Mouse (Mus musculus) natural killer cell, adult 2 months (primary cell): ENCODE data around the gene Nudt2.

Experiments used
- DNase-seq, 2 experiments: peaks; one replicate each; pipeline ENCODE4 v3.0.0; 2022; ENCODE audit warnings: low spot score in 2 of 2

Gene Nudt2

GRCm38 (mm10) chr4:41494378-41494777 lies 29.4 kb downstream of the Nudt2 start:
- DNase-seq, result no peak

GRCm38 (mm10) chr4:41495076-41495475 lies 30.1 kb downstream of the Nudt2 start:
- no peak for DNase-seq

- no peak for DNase-seq
These were observed 30.9 kb downstream of the Nudt2 start for GRCm38 (mm10) chr4:41495850-41496249.

- DNase-seq, result no peak
These were observed 32.1 kb downstream of the Nudt2 start for GRCm38 (mm10) chr4:41497046-41497445.

- peak in 1 of 2 experiments; percentile 27 for DNase-seq
These were observed 32.6 kb downstream of the Nudt2 start for GRCm38 (mm10) chr4:41497579-41497978.

- DNase-seq, result no peak
These were observed 33.3 kb downstream of the Nudt2 start for GRCm38 (mm10) chr4:41497995-41498845.

- DNase-seq, result no peak
These were observed 34.0 kb downstream of the Nudt2 start for GRCm38 (mm10) chr4:41498921-41499391.

GRCm38 (mm10) chr4:41499619-41500018 lies 34.7 kb downstream of the Nudt2 start:
- no peak for DNase-seq

GRCm38 (mm10) chr4:41500787-41501186 lies 35.8 kb downstream of the Nudt2 start:
- no peak for DNase-seq

GRCm38 (mm10) chr4:41502171-41502940 lies 37.4 kb downstream of the Nudt2 start:
- DNase-seq, result no peak

GRCm38 (mm10) chr4:41502986-41503412 lies 38.0 kb downstream of the Nudt2 start, which contains the start of gene AI464131:
AI464131 (minus strand) TSS chr4:41503076.
- DNase-seq, result peak; percentile 71 to 75

- DNase-seq, result no peak
These were observed 39.4 kb downstream of the Nudt2 start for GRCm38 (mm10) chr4:41504325-41504724.

GRCm38 (mm10) chr4:41505131-41505551 lies 40.2 kb downstream of the Nudt2 start:
- no peak for DNase-seq

- peak; percentile 41 to 58 for DNase-seq
These were observed 41.2 kb downstream of the Nudt2 start for GRCm38 (mm10) chr4:41506156-41506555.

- peak; percentile 69 to 71 for DNase-seq
These were observed 42.0 kb downstream of the Nudt2 start for GRCm38 (mm10) chr4:41506906-41507305.

GRCm38 (mm10) chr4:41507326-41507924 lies 42.5 kb downstream of the Nudt2 start:
- no peak for DNase-seq

- no peak for DNase-seq
These were observed 43.0 kb downstream of the Nudt2 start for GRCm38 (mm10) chr4:41507998-41508397.

GRCm38 (mm10) chr4:41513309-41513708 lies 48.4 kb downstream of the Nudt2 start:
- DNase-seq, result no peak

GRCm38 (mm10) chr4:41513714-41514113 lies 48.8 kb downstream of the Nudt2 start:
- DNase-seq, result no peak

GRCm38 (mm10) chr4:41517233-41517632 lies 52.3 kb downstream of the Nudt2 start, which contains the start of gene 1110017D15Rik:
1110017D15Rik (minus strand) TSS chr4:41517333.
- DNase-seq, result no peak

GRCm38 (mm10) chr4:41518349-41518748 lies 53.4 kb downstream of the Nudt2 start:
- DNase-seq, result no peak

- DNase-seq, result no peak
These were observed 54.2 kb downstream of the Nudt2 start for GRCm38 (mm10) chr4:41519195-41519594.
